Mouse (Mus musculus) MEL (cell line): ENCODE measurements around the gene Ankrd13c.

Experiments
- EP300 ChIP-seq, 2 experiments: IDR thresholded peaks; 2 replicates each; pipeline ENCODE4 v1.6.1; 2011; ENCODE audit warnings: improper control_type of control experiment in 2 of 2, low read length in 2 of 2, low read depth in 1 of 2, mild to moderate bottlenecking in 1 of 2
- MAX ChIP-seq: IDR thresholded peaks from 2 replicates; pipeline ENCODE4 v1.6.1; 2011; ENCODE audit warnings: low read length, improper control_type of control experiment
- MAZ ChIP-seq: IDR thresholded peaks from 2 replicates; pipeline ENCODE4 v1.6.1; 2012; ENCODE audit warnings: low read depth, mild to moderate bottlenecking, inconsistent platforms, low read length, improper control_type of control experiment
- MYB ChIP-seq: IDR thresholded peaks from 2 replicates; pipeline ENCODE4 v1.6.1; 2011; ENCODE audit warnings: mild to moderate bottlenecking, low read depth, low read length, improper control_type of control experiment
- POLR2A ChIP-seq, 2 experiments: IDR thresholded peaks; 2 replicates each; pipeline ENCODE4 v1.6.1; 2011 to 2012; ENCODE audit warnings: low read length in 2 of 2, mild to moderate bottlenecking in 2 of 2, control low read depth in 1 of 2, improper control_type of control experiment in 1 of 2, low read depth in 1 of 2, moderate library complexity in 1 of 2; ENCODE audit not compliant: control insufficient read depth in 1 of 2, insufficient read depth in 1 of 2, poor library complexity in 1 of 2
- POLR2AphosphoS2 ChIP-seq: IDR thresholded peaks from 2 replicates; pipeline ENCODE4 v1.6.1; 2011; ENCODE audit warnings: low read length, improper control_type of control experiment
- ZNF384 ChIP-seq: IDR thresholded peaks from 2 replicates; pipeline ENCODE4 v1.6.1; 2012; ENCODE audit warnings: low read depth, mild to moderate bottlenecking, inconsistent platforms, low read length, improper control_type of control experiment

- peak; percentile 71; the same call in 1 of the 2 replicates for TF ChIP-seq POLR2AphosphoS2
- TF ChIP-seq MAX = no peak
- no peak for TF ChIP-seq ZNF384
- TF ChIP-seq MYB = no peak
- no peak; the same call in 1 of the 2 replicates for TF ChIP-seq MAZ
- TF ChIP-seq EP300 (IDR thresholded peaks at IDR 0.05; ENCODE audit: low read depth in 1 of 2, low read length in 2 of 2) = no peak
- peak; percentile 49 to 86; a peak in 3 of 4 replicates for TF ChIP-seq POLR2A (IDR thresholded peaks at IDR 0.05; ENCODE audit: control insufficient read depth in 1 of 2, insufficient read depth in 1 of 2, low read depth in 1 of 2, low read length in 2 of 2, poor library complexity in 1 of 2)
Observed at GRCm38 (mm10) chr3:158036329-158036988, 89.4 kb downstream of the Ankrd13c start, which contains the start of the genes Srsf11 and Lrrc40.
